Mouse (Mus musculus) MEL (cell line): ENCODE measurements at regions not wholly inside any gene's neighbourhood (a gene's known extent, or its start where the extent isn't known, plus 50 kb on each side); places are given as distances from the start of the nearest gene placed in this dataset.

Experiments
- DNase-seq: peaks from one replicate; pipeline ENCODE4 v3.0.0; 2011; ENCODE audit warnings: low read depth, low spot score
- H3K27ac ChIP-seq: 2 replicates; pipeline ENCODE4 v1.5.1; 2012; ENCODE audit warnings: low read depth, mild to moderate bottlenecking, control low read depth, low read length, moderate library complexity; ENCODE audit not compliant: control insufficient read depth
- H3K27me3 ChIP-seq, 2 experiments: fragments of 150-350 bp in 1 of 2; sonication (generic) in 1 of 2; 2 replicates each; pipeline ENCODE4 v1.6.1; 2012; ENCODE audit warnings: low read length in 2 of 2, mild to moderate bottlenecking in 2 of 2, improper control_type of control experiment in 1 of 2, moderate library complexity in 1 of 2; ENCODE audit not compliant: insufficient read depth in 2 of 2, control insufficient read depth in 1 of 2
- H3K36me3 ChIP-seq, 2 experiments: 2 replicates each; pipeline ENCODE4 v1.6.1; 2012 to 2014; ENCODE audit warnings: low read length in 2 of 2, improper control_type of control experiment in 1 of 2, inconsistent platforms in 1 of 2, mild to moderate bottlenecking in 1 of 2; ENCODE audit not compliant: insufficient read depth in 2 of 2, control insufficient read depth in 1 of 2
- H3K4me1 ChIP-seq, 2 experiments: fragments of 150-350 bp in 1 of 2; sonication (generic) in 1 of 2; 2 replicates each; pipeline ENCODE4 v1.6.1; 2012; ENCODE audit warnings: low read length in 2 of 2, improper control_type of control experiment in 1 of 2, mild to moderate bottlenecking in 1 of 2; ENCODE audit not compliant: insufficient read depth in 2 of 2, control insufficient read depth in 1 of 2
- H3K4me3 ChIP-seq, 2 experiments: fragments of 150-350 bp in 1 of 2; sonication (generic) in 1 of 2; 2 replicates each; pipeline ENCODE4 v1.5.1; 2012; ENCODE audit warnings: low read depth in 2 of 2, low read length in 2 of 2, mild to moderate bottlenecking in 2 of 2, moderate library complexity in 2 of 2, control low read depth in 1 of 2, improper control_type of control experiment in 1 of 2; ENCODE audit not compliant: control insufficient read depth in 1 of 2, insufficient read depth in 1 of 2
- H3K79me2 ChIP-seq: 2 replicates; pipeline ENCODE4 v1.6.1; 2012; ENCODE audit warnings: mild to moderate bottlenecking, low read length, moderate library complexity; ENCODE audit not compliant: control insufficient read depth, poor library complexity, insufficient read depth
- H3K9ac ChIP-seq: 2 replicates; pipeline ENCODE4 v1.6.1; 2012; ENCODE audit warnings: low read depth, mild to moderate bottlenecking, control low read depth, low read length, moderate library complexity; ENCODE audit not compliant: control insufficient read depth, poor library complexity, severe bottlenecking
- H3K9me3 ChIP-seq: fragments of 150-350 bp; sonication (generic); replicated peaks from 2 replicates; pipeline ENCODE4 v1.6.1; 2012; ENCODE audit warnings: mild to moderate bottlenecking, low read length, improper control_type of control experiment, moderate library complexity; ENCODE audit not compliant: insufficient read depth
- BHLHE40 ChIP-seq: IDR thresholded peaks from 2 replicates; pipeline ENCODE4 v1.6.1; 2012; ENCODE audit warnings: low read depth, mild to moderate bottlenecking, inconsistent platforms, low read length, improper control_type of control experiment, borderline replicate concordance
- CHD1 ChIP-seq: IDR thresholded peaks from 2 replicates; pipeline ENCODE4 v1.6.1; 2012; ENCODE audit warnings: low read depth, mild to moderate bottlenecking, inconsistent platforms, low read length, improper control_type of control experiment
- CHD2 ChIP-seq: IDR thresholded peaks from 2 replicates; pipeline ENCODE4 v1.6.1; 2011; ENCODE audit warnings: low read length, improper control_type of control experiment
- E2F4 ChIP-seq: IDR thresholded peaks from 2 replicates; pipeline ENCODE4 v1.6.1; 2011; ENCODE audit warnings: low read depth, low read length, improper control_type of control experiment, borderline replicate concordance
- ELF1 ChIP-seq: IDR thresholded peaks from 2 replicates; pipeline ENCODE4 v1.6.1; 2014; ENCODE audit warnings: low read depth, mild to moderate bottlenecking, inconsistent platforms, low read length, improper control_type of control experiment, moderate library complexity
- EP300 ChIP-seq, 2 experiments: IDR thresholded peaks; 2 replicates each; pipeline ENCODE4 v1.6.1; 2011; ENCODE audit warnings: improper control_type of control experiment in 2 of 2, low read length in 2 of 2, low read depth in 1 of 2, mild to moderate bottlenecking in 1 of 2
- ETS1 ChIP-seq: IDR thresholded peaks from 2 replicates; pipeline ENCODE4 v1.6.1; 2012; ENCODE audit warnings: low read depth, mild to moderate bottlenecking, inconsistent platforms, low read length, improper control_type of control experiment, moderate library complexity
- JUND ChIP-seq: IDR thresholded peaks from 2 replicates; pipeline ENCODE4 v1.6.1; 2011; ENCODE audit warnings: low read depth, mild to moderate bottlenecking, improper control_type of control experiment, low read length
- MAX ChIP-seq: IDR thresholded peaks from 2 replicates; pipeline ENCODE4 v1.6.1; 2011; ENCODE audit warnings: low read length, improper control_type of control experiment
- MAZ ChIP-seq: IDR thresholded peaks from 2 replicates; pipeline ENCODE4 v1.6.1; 2012; ENCODE audit warnings: low read depth, mild to moderate bottlenecking, inconsistent platforms, low read length, improper control_type of control experiment
- MEF2A ChIP-seq: IDR thresholded peaks from 2 replicates; pipeline ENCODE4 v1.6.1; 2014; ENCODE audit warnings: low read depth, mild to moderate bottlenecking, inconsistent platforms, low read length, improper control_type of control experiment; ENCODE audit not compliant: poor library complexity, insufficient replicate concordance, severe bottlenecking; ENCODE audit errors: extremely low read depth
- MYC ChIP-seq: IDR thresholded peaks from 2 replicates; pipeline ENCODE4 v1.6.1; 2011; ENCODE audit warnings: low read depth, mild to moderate bottlenecking, low read length, improper control_type of control experiment, moderate library complexity
- NELFE ChIP-seq: IDR thresholded peaks from 2 replicates; pipeline ENCODE4 v1.6.1; 2011; ENCODE audit warnings: low read depth, low read length, improper control_type of control experiment
- NRF1 ChIP-seq: IDR thresholded peaks from 2 replicates; pipeline ENCODE4 v1.6.1; 2014; ENCODE audit warnings: low read depth, mild to moderate bottlenecking, inconsistent platforms, low read length, improper control_type of control experiment, moderate library complexity; ENCODE audit not compliant: poor library complexity, insufficient read depth, severe bottlenecking
- POLR2A ChIP-seq, 2 experiments: IDR thresholded peaks; 2 replicates each; pipeline ENCODE4 v1.6.1; 2011 to 2012; ENCODE audit warnings: low read length in 2 of 2, mild to moderate bottlenecking in 2 of 2, control low read depth in 1 of 2, improper control_type of control experiment in 1 of 2, low read depth in 1 of 2, moderate library complexity in 1 of 2; ENCODE audit not compliant: control insufficient read depth in 1 of 2, insufficient read depth in 1 of 2, poor library complexity in 1 of 2
- POLR2AphosphoS2 ChIP-seq: IDR thresholded peaks from 2 replicates; pipeline ENCODE4 v1.6.1; 2011; ENCODE audit warnings: low read length, improper control_type of control experiment
- POLR2AphosphoS5 ChIP-seq: IDR thresholded peaks from 2 replicates; pipeline ENCODE4 v1.6.1; 2012; ENCODE audit warnings: low read depth, borderline replicate concordance, mild to moderate bottlenecking, inconsistent platforms, low read length, moderate library complexity, mixed read lengths
- RAD21 ChIP-seq: IDR thresholded peaks from 2 replicates; pipeline ENCODE4 v1.6.1; 2011; ENCODE audit warnings: mild to moderate bottlenecking, low read depth, low read length, improper control_type of control experiment
- SMC3 ChIP-seq: IDR thresholded peaks from 2 replicates; pipeline ENCODE4 v1.6.1; 2011; ENCODE audit warnings: low read depth, low read length, improper control_type of control experiment
- TAL1 ChIP-seq: IDR thresholded peaks from 2 replicates; pipeline ENCODE4 v1.6.1; 2012; ENCODE audit warnings: mild to moderate bottlenecking, inconsistent platforms, low read length, moderate library complexity, mixed read lengths
- TCF12 ChIP-seq: IDR thresholded peaks from 2 replicates; pipeline ENCODE4 v1.6.1; 2014; ENCODE audit warnings: low read depth, mild to moderate bottlenecking, inconsistent platforms, low read length, improper control_type of control experiment, moderate library complexity
- UBTF ChIP-seq: IDR thresholded peaks from 2 replicates; pipeline ENCODE4 v1.6.1; 2012; ENCODE audit warnings: low read depth, mild to moderate bottlenecking, inconsistent platforms, low read length, improper control_type of control experiment, moderate library complexity, borderline replicate concordance; ENCODE audit not compliant: insufficient read depth
- USF1 ChIP-seq: IDR thresholded peaks from 2 replicates; pipeline ENCODE4 v1.6.1; 2014; ENCODE audit warnings: low read depth, mild to moderate bottlenecking, inconsistent platforms, low read length, improper control_type of control experiment, moderate library complexity
- ZC3H11A ChIP-seq: IDR thresholded peaks from 2 replicates; pipeline ENCODE4 v1.6.1; 2012; ENCODE audit warnings: low read depth, mild to moderate bottlenecking, inconsistent platforms, low read length, improper control_type of control experiment
- ZKSCAN1 ChIP-seq: IDR thresholded peaks from 2 replicates; pipeline ENCODE4 v1.6.1; 2012; ENCODE audit warnings: low read depth, mild to moderate bottlenecking, inconsistent platforms, low read length, improper control_type of control experiment, moderate library complexity
- ZMIZ1 ChIP-seq: IDR thresholded peaks from 2 replicates; pipeline ENCODE4 v1.6.1; 2012; ENCODE audit warnings: low read depth, mild to moderate bottlenecking, inconsistent platforms, low read length, improper control_type of control experiment, moderate library complexity
- ZNF384 ChIP-seq: IDR thresholded peaks from 2 replicates; pipeline ENCODE4 v1.6.1; 2012; ENCODE audit warnings: low read depth, mild to moderate bottlenecking, inconsistent platforms, low read length, improper control_type of control experiment

- Histone ChIP-seq H3K27ac (no peak overlapping the region), H3K9me3 (no peaks in the 10 kb centered on the region), H3K79me2 (no peaks in the 10 kb centered on the region), H3K4me3 (no peak overlapping the region), H3K27me3 (peaks cover 0 to 2% of the 10 kb centered on the region in 2 experiments; a peak in 2 of 4 replicates), H3K36me3 (no peaks in the 10 kb centered on the region), H3K4me1 (no peaks in the 10 kb centered on the region)
- DNase-seq: no peak
- TF ChIP-seq E2F4 (no peak), MAX (no peak), TCF12 (no peak), ZNF384 (no peak), JUND (no peak), USF1 (no peak), ZKSCAN1 (no peak), POLR2AphosphoS2 (no peak), POLR2AphosphoS5 (no peak), BHLHE40 (no peak), EP300 (IDR thresholded peaks at IDR 0.05; ENCODE audit: low read depth in 1 of 2, low read length in 2 of 2) (no peak), MAZ (no peak), MEF2A (no peak), RAD21 (no peak), NRF1 (no peak)
- TF ChIP-seq, all 39 proteins: peak for 0
- H3K9ac ChIP-seq: no peak overlapping the region
These were observed 404.9 kb downstream of the Gpam start for GRCm38 (mm10) chr19:54722091-54722490.

GRCm38 (mm10) chr19:54697411-54697810 is 429.6 kb downstream of the Gpam start:
- Histone ChIP-seq H3K27me3 (no peaks in the 10 kb centered on the region), H3K36me3 (no peaks in the 10 kb centered on the region)

More at GRCm38 (mm10) chr19:54697411-54697810, 429.6 kb downstream of the Gpam start:
- no peak overlapping the region for H3K9ac ChIP-seq
- TF ChIP-seq MYC: no peak
- TF ChIP-seq CHD2: no peak
- no peak for TF ChIP-seq POLR2A (IDR thresholded peaks at IDR 0.05; ENCODE audit: control insufficient read depth in 1 of 2, insufficient read depth in 1 of 2, low read depth in 1 of 2, low read length in 2 of 2, poor library complexity in 1 of 2)
- no peak for TF ChIP-seq RAD21
- TF ChIP-seq ZC3H11A: no peak
- no peak for TF ChIP-seq MAX
- TF ChIP-seq NRF1: no peak
- no peak for TF ChIP-seq NELFE
- TF ChIP-seq POLR2AphosphoS2: no peak
- no peak for TF ChIP-seq ZMIZ1
- TF ChIP-seq SMC3: no peak
- no peak for TF ChIP-seq JUND
- TF ChIP-seq ZKSCAN1: no peak
- no peak for TF ChIP-seq UBTF
- no peak for TF ChIP-seq ETS1
- no peak for TF ChIP-seq E2F4
- TF ChIP-seq ELF1: no peak
- TF ChIP-seq TAL1: no peak
- TF ChIP-seq CHD1: no peak
- TF ChIP-seq, all 39 proteins: peak for 0
- DNase-seq: no peak
- H3K4me3 ChIP-seq: no peak overlapping the region
- H3K9me3 ChIP-seq: no peaks in the 10 kb centered on the region
- H3K79me2 ChIP-seq: no peaks in the 10 kb centered on the region
- no peaks in the 10 kb centered on the region for H3K4me1 ChIP-seq
- no peak overlapping the region for H3K27ac ChIP-seq
